Mouse (Mus musculus) heart, postnatal 0 days (tissue): Measurements from ENCODE around the gene Rpl29. TPM values are rescaled to one million over a fixed set of nuclear protein-coding genes. Genes with fewer than 3 reads are reported as not detected.

Source experiments
- ATAC-seq: fragments of 200-750 bp; cut with Nextera tagmentation; 2 replicates; pipeline ENCODE4 v1.8.0; 2017; ENCODE audit warnings: low read depth, moderate number of reproducible peaks, moderate library complexity; ENCODE audit not compliant: insufficient read depth
- DNase-seq: peaks from one replicate; pipeline ENCODE4 v3.0.0-alpha.2; 2016; ENCODE audit warnings: low spot score
- H3K27ac ChIP-seq: fragments of 300-500 bp; sonication (generic); 2 replicates; pipeline ENCODE4 v1.5.1; 2014; ENCODE audit warnings: low read depth, mild to moderate bottlenecking
- H3K27me3 ChIP-seq: fragments of 300-500 bp; sonication (generic); 2 replicates; pipeline ENCODE4 v1.6.1; 2014; ENCODE audit warnings: low read length, mixed read lengths; ENCODE audit not compliant: control insufficient read depth, insufficient read depth
- H3K36me3 ChIP-seq: fragments of 300-500 bp; sonication (generic); replicated peaks from 2 replicates; pipeline ENCODE4 v1.6.1; 2014; ENCODE audit warnings: low read length, mixed read lengths; ENCODE audit not compliant: control insufficient read depth, insufficient read depth
- H3K4me1 ChIP-seq: fragments of 300-500 bp; sonication (generic); 2 replicates; pipeline ENCODE4 v1.6.1; 2014; ENCODE audit warnings: antibody characterized with exemption; ENCODE audit not compliant: control insufficient read depth, insufficient read depth
- H3K4me2 ChIP-seq: fragments of 300-500 bp; sonication (generic); 2 replicates; pipeline ENCODE4 v1.6.1; 2014; ENCODE audit warnings: low read depth, mild to moderate bottlenecking, low read length, moderate library complexity
- H3K4me3 ChIP-seq: fragments of 300-500 bp; sonication (generic); 2 replicates; pipeline ENCODE4 v1.5.1; 2014; ENCODE audit warnings: low read depth, low read length
- H3K9ac ChIP-seq: fragments of 300-500 bp; sonication (generic); replicated peaks from 2 replicates; pipeline ENCODE4 v1.6.1; 2014; ENCODE audit warnings: low read depth, low read length, mixed read lengths
- H3K9me3 ChIP-seq: fragments of 300-500 bp; sonication (generic); replicated peaks from 2 replicates; pipeline ENCODE4 v1.6.1; 2016; ENCODE audit warnings: low read length; ENCODE audit not compliant: control insufficient read depth
- CTCF ChIP-seq: IDR thresholded peaks from 2 replicates; pipeline ENCODE4 v1.5.1; 2016; ENCODE audit warnings: antibody characterized with exemption, control low read depth, low read depth
- EP300 ChIP-seq: IDR thresholded peaks from 2 replicates; pipeline ENCODE4 v1.6.1; 2016; ENCODE audit warnings: antibody characterized with exemption, low read depth
- WGBS: fragments of 180-500 bp; shearing (Covaris S2); extraction: QIAGEN DNeasy Blood & Tissue Kit; methylation state at CpG from one replicate; pipeline ENCODE4 v1.1.7; 2014; 5-methylcytosine and 5-hydroxymethylcytosine counted together
- polyA plus RNA-seq: library from polyadenylated mRNA; unstranded; fragments of >200 nt; fragmentation: Nextera tagmentation; extraction: Ambion mirVana; gene quantifications from 2 replicates; pipeline ENCODE4 v1.2.1, GENCODE M21; 2015
- total RNA-seq: library from RNA; depleted of rRNA; stranded (reverse); fragments of >200 nt; gene quantifications from 2 replicates; pipeline ENCODE4 v1.2.3, GENCODE M21; 2014; ENCODE audit warnings: low replicate concordance; rRNA removed

Gene Rpl29
- total RNA-seq = 783 and 913 TPM in 2 replicates
- 504 and 531 TPM in 2 replicates for polyA plus RNA-seq

DNA sequence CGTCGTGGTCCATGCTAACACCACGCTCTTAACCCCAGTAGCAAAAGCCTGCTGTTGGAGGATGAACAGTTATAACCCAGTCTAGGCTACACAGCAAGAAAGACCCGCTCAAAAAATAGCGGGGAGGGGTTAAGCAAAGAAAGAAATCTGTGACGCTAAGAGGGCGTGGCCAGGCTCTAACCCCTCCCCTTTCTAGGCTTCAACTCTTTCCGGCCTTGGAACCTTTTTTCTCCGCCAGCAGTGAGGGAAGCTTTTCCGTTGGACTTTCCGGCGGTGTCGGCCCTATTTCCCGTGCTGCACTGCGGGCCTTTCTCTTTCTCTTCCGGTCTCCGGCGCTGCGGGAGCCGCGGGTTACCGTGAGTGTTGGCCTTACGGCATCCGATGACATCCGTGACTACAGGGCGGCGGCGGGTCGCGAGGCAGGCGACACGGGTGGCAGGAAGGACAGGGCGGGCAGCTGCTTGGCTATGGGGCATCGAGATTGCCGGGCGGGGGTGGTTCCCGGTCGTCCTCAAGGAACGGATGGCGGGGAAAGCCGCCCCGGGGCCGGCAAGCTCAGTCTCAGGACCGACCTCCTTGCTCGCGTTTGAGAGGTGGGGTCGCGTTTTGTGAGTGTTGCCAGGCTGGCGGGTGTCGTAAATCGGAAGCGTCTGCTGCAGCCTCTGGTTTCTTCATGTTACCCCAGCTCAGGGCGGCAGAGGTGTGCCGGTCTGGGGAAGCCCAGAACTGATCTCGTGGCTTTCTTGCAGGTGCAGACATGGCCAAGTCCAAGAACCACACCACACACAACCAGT, at the start of gene Rpl29:
TSS of gene Rpl29 (plus strand) at position 234 of the 794 bp plus-strand sequence.
- ATAC-seq (peak; percentile 92), DNase-seq (peak; percentile 97)
- Histone ChIP-seq H3K36me3 (peaks cover 36% of the 10 kb centered on the region), H3K4me3 (peak within 1 kb of the TSS; percentile 89), H3K4me1 (peaks cover 6% of the 10 kb centered on the region; the same call in 1 of the 2 replicates), H3K4me2 (peak within 1 kb of the TSS; percentile 97), H3K27ac (peak within 1 kb of the TSS; percentile 95), H3K9me3 (no peaks in the 10 kb centered on the region), H3K9ac (peak within 1 kb of the TSS; percentile 95), H3K27me3 (no peaks in the 10 kb centered on the region)
- no peak for TF ChIP-seq CTCF
- peak; percentile 85 for TF ChIP-seq EP300
- WGBS = under 1% methylated on average over 55 of the region's 55 CpGs

DNA sequence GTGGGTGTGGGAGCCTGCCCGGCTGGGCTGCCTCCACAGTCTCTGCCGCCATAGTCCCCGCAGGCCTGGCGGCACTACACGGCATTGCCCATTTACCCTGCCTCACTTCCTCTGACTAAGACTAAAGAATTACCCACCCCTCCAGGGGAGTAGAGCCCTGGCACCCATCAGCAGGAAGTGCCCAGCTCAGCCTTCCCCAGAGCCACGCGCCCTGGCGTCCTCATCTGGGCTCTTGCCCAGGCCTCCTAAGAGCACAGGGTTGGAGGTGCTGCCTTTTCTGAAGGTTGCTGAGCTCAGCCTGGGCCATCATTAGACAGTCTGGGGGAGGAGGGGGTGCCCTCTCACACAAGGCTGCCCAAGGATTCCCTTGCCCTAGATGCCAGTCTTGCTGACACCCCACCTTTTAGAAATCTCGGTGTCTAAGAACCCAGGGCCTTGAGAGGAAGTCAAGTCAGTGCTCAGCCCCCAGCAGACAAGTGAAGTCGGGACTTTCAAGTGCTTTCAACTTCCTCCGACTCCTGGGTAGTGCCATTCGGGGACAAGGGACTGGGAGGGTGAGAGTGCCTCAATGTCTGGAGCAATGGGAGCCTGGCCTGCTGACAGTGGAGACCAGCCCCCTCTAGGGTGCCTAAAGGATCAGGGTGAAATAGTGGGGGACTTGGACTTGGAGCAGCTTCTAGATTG, 42.9 kb upstream of the Rpl29 start:
- no peak overlapping the region for H3K27ac ChIP-seq
- no peak for DNase-seq
- H3K27me3 ChIP-seq = no peaks in the 10 kb centered on the region
- peaks cover 14% of the 10 kb centered on the region for H3K4me1 ChIP-seq
- WGBS = 65% methylated on average over 12 of the region's 12 CpGs
- 0 out of 2 replicates have a peak, but pooled peaks have one; percentile 8 for ATAC-seq
- no peaks in the 10 kb centered on the region for H3K36me3 ChIP-seq
- TF ChIP-seq CTCF = no peak
- no peak for TF ChIP-seq EP300
- H3K4me3 ChIP-seq = no peak overlapping the region
- H3K4me2 ChIP-seq = no peak overlapping the region
- no peak overlapping the region for H3K9ac ChIP-seq
- 0 out of 2 replicates have a peak, but pooled peaks cover 7% of the 10 kb centered on the region for H3K9me3 ChIP-seq

DNA sequence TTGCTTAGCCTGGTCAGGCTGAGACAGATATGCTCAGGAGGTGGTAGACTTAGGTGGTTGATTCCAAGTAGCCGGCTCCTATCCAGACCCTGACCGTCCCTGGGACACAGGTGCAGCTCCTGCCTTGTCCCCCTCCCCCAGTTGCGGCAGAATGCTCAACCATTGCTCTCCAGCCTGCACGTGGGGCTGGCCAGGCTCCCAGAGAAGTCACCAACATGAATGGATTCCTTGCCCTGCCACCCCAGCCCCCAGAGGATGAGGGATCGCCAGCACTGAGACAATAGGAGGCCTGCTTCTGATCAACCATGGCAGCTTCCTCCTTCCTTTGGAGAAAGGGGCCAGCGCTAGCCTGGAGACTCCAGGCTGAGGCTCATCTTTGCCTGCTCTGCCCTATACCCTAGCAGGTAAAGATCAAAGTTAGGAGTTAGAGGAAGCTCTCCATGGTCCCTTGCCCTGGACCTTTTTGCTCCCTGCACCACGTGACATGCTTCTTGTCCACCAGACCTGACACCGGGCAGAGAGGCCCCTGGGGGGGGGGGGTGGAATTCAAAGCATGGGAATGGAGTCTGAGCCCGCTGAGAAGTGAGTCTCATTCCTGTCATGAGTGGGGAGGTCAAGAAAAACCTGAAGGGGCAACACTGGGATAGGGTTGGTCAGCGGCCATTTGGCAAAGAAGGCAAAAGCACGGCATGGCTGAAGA, 36.3 kb upstream of the Rpl29 start:
- no peak for TF ChIP-seq CTCF
- TF ChIP-seq EP300 = no peak
- Histone ChIP-seq H3K27me3 (no peaks in the 10 kb centered on the region), H3K9me3 (0 out of 2 replicates have a peak, but pooled peaks cover 7% of the 10 kb centered on the region), H3K36me3 (no peaks in the 10 kb centered on the region), H3K27ac (no peak overlapping the region), H3K4me1 (peaks cover 23% of the 10 kb centered on the region), H3K4me2 (no peak overlapping the region), H3K4me3 (no peak overlapping the region), H3K9ac (no peak overlapping the region)
- DNase-seq = no peak
- WGBS = 47% methylated on average over 11 of the region's 11 CpGs
- ATAC-seq = no peak

DNA sequence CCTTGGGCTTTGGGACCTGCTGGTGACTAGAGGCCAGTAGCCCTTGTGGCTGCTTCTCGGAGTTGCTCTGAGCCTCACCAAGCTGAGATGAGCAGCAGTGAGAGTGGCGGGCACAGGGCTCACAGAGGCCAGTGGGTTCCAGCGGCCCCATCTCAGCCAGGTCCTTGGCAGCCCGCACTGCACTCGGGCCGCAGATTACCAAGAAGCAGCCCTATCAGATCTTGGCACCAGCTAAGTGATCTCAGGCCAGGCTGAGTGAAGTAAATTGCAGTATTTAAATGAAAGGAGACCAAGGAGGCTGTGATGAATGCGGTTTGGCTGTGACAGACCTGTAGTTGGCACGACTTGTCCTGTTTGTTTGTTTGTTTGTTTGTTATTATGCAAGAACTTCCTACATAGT, 35.7 kb upstream of the Rpl29 start:
- no peaks in the 10 kb centered on the region for H3K27me3 ChIP-seq
- WGBS = 72% methylated on average over 8 of the region's 8 CpGs
- H3K36me3 ChIP-seq = no peaks in the 10 kb centered on the region
- H3K9me3 ChIP-seq = 0 out of 2 replicates have a peak, but pooled peaks cover 7% of the 10 kb centered on the region
- ATAC-seq (no peak), DNase-seq (no peak)
- H3K27ac ChIP-seq = no peak overlapping the region
- TF ChIP-seq CTCF (no peak), EP300 (no peak)
- no peak overlapping the region for H3K4me3 ChIP-seq
- H3K4me1 ChIP-seq = peaks cover 24% of the 10 kb centered on the region
- no peak overlapping the region for H3K9ac ChIP-seq
- H3K4me2 ChIP-seq = no peak overlapping the region

DNA sequence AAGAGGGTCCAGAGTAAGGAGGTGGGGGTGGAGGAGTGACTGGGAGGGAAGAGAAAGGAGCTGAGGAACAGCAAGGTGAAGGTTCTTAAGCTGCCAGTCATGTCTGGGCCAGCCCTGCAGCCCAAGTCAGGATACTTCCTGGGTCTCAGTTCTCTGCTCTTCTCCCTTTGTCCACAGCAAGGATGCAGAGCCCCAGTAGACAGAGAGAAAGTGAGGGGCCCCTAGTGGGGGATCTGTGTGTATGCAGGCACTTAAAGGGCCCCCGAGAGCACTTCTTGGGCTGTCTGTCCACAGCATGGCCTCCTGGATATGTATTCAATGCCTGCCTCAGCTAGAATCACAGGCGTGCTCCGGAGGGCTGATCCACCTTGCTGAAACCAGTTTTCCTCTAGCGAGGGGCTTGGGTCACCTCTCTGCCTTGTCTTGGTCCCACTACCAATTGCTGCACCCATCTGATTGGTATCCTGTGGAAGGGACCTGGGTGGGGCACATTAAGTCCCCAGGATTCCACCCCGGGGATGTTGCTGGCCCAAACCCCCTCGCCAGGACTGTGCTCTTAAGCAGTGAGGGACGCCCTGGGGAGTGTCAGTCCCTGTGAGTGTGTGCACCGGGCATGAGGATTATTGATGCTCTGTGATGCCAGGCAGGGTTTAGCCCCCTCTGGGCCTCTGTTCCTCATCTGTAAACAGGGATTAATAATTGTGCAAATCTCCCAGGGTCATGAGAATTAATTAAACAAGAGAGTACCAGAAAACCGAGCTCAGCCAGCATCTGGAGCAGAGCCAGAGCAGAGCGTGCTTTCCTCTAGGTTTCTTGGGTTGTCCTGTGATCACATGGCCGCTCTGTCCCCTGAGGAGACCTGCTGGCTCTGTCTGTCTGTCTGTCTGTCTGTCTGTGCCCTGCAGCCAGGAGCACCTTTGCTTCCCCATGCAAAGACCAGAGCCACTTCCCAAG, 34.3 kb upstream of the Rpl29 start:
- Histone ChIP-seq H3K9ac (no peak overlapping the region), H3K27me3 (no peaks in the 10 kb centered on the region), H3K4me2 (no peak overlapping the region), H3K4me1 (peaks cover 24% of the 10 kb centered on the region), H3K9me3 (no peaks in the 10 kb centered on the region), H3K36me3 (no peaks in the 10 kb centered on the region), H3K27ac (no peak overlapping the region), H3K4me3 (no peak overlapping the region)
- no peak for TF ChIP-seq EP300
- TF ChIP-seq CTCF = peak; percentile 49
- 65% methylated on average over 11 of the region's 11 CpGs for WGBS
- DNase-seq (peak; percentile 64), ATAC-seq (peak; percentile 72)
